Mouse (Mus musculus) ES-Bruce4 (cell line): ENCODE measurements at regions not wholly inside any gene's neighbourhood (a gene's known extent, or its start where the extent isn't known, plus 50 kb on each side); places are given as distances from the start of the nearest gene placed in this dataset.

ENCODE experiments used
- H3K27ac ChIP-seq: 2 replicates; pipeline ENCODE4 v1.5.1; 2012; ENCODE audit warnings: low read length, inconsistent platforms; ENCODE audit not compliant: insufficient read depth
- H3K27me3 ChIP-seq: 2 replicates; pipeline ENCODE4 v1.6.1; 2012; ENCODE audit warnings: mild to moderate bottlenecking, low read length, inconsistent platforms; ENCODE audit not compliant: control insufficient read depth, poor library complexity, insufficient read depth, severe bottlenecking
- H3K36me3 ChIP-seq: 2 replicates; pipeline ENCODE4 v1.6.1; 2012; ENCODE audit warnings: inconsistent platforms, mild to moderate bottlenecking, low read length, moderate library complexity; ENCODE audit not compliant: control insufficient read depth, poor library complexity, insufficient read depth, severe bottlenecking
- H3K4me1 ChIP-seq: one replicate; pipeline ENCODE4 v1.8.1; 2011; ENCODE audit warnings: low read length; ENCODE audit not compliant: control insufficient read depth, insufficient read depth
- H3K4me3 ChIP-seq: 2 replicates; pipeline ENCODE4 v1.5.1; 2011; ENCODE audit warnings: low read depth, mild to moderate bottlenecking, low read length
- H3K9ac ChIP-seq: 2 replicates; pipeline ENCODE4 v1.6.1; 2012; ENCODE audit warnings: low read depth, mild to moderate bottlenecking, inconsistent platforms; ENCODE audit not compliant: poor library complexity, severe bottlenecking
- H3K9me3 ChIP-seq: replicated peaks from 2 replicates; pipeline ENCODE4 v1.6.1; 2012; ENCODE audit warnings: mild to moderate bottlenecking, low read length, inconsistent platforms; ENCODE audit not compliant: control insufficient read depth, poor library complexity, insufficient read depth, severe bottlenecking
- CTCF ChIP-seq: IDR thresholded peaks from one replicate; pipeline ENCODE4 v1.8.1; 2011; ENCODE audit warnings: low read depth, low read length
- EP300 ChIP-seq: IDR thresholded peaks from 2 replicates; pipeline ENCODE4 v1.6.1; 2011; ENCODE audit warnings: low read depth, low read length; ENCODE audit not compliant: insufficient read depth
- POLR2A ChIP-seq: IDR thresholded peaks from one replicate; pipeline ENCODE4 v1.8.1; 2011; ENCODE audit warnings: low read length; ENCODE audit not compliant: insufficient read depth

DNA sequence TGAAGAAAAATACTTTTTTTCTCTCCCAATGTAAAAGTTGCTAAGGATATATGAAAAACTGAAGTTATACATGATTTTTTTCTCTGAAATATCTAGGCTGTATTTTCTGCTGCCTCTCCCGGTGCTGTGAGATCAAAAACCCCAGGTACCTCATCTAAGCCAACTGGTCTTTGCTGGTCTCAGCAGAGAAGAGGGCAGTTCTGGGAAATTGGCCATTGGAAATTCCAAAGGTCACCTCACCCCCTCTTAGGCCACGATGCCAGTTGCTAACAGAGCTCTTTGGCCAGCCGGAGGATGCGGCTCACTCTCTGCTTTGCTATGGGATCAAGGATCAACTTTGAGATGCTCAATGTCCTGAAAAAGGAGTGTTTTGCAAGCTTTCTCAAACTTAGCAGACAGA, 280.9 kb upstream of the Rora start:
- no peak overlapping the region for H3K9ac ChIP-seq
- H3K36me3 ChIP-seq = no peaks in the 10 kb centered on the region
- TF ChIP-seq EP300 (no peak), POLR2A (no peak), CTCF (no peak)
- no peaks in the 10 kb centered on the region for H3K4me1 ChIP-seq
- H3K27ac ChIP-seq = no peak overlapping the region
- H3K4me3 ChIP-seq = no peak overlapping the region
- H3K27me3 ChIP-seq = no peaks in the 10 kb centered on the region
- H3K9me3 ChIP-seq = no peaks in the 10 kb centered on the region

DNA sequence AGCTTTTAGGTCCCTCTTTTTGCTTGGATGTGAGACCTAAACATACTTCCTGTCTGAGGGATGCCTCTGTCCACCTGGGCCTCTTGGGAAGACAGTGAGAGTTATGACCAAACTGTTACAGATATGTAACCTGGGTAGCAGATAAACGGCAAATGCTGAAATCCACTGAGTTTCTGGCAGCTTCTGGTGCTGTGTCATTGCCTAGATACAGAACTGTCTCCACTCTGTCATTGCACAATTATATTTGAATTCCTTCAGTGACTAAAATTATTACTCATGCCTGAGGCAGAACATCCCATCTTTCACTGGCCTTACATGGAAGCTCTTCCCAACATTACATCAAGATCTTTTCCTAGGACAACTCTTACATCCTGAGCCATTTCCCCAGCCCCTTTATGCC, 277.4 kb upstream of the Rora start:
- Histone ChIP-seq H3K4me3 (no peak overlapping the region), H3K9me3 (no peaks in the 10 kb centered on the region), H3K27me3 (no peaks in the 10 kb centered on the region), H3K36me3 (no peaks in the 10 kb centered on the region), H3K4me1 (no peaks in the 10 kb centered on the region), H3K27ac (no peak overlapping the region), H3K9ac (no peak overlapping the region)
- TF ChIP-seq CTCF (no peak), POLR2A (no peak), EP300 (no peak)

DNA sequence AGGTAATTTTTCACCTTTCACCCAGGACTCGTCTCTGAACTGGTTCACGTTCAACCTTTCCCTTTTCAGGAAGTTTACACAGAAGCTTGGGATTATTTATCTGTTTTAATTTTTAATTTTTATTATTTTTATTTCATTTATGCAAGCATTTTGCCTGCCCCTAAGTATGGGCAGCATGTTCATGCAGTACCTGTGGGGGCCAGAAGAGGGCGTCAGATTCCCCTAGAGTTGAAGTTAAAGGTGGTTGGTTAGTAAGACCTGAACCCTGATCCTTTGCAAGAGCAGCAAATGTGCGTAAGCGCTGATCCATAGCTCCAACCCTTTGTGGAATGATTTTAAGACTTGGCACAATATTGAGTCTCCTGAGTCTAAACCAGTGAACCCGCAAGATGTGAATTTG, 271.7 kb upstream of the Rora start:
- no peaks in the 10 kb centered on the region for H3K9me3 ChIP-seq
- TF ChIP-seq POLR2A = no peak
- no peak for TF ChIP-seq EP300
- peak; percentile 8 for TF ChIP-seq CTCF
- no peak overlapping the region for H3K9ac ChIP-seq
- H3K27me3 ChIP-seq = no peaks in the 10 kb centered on the region
- H3K36me3 ChIP-seq = no peaks in the 10 kb centered on the region
- H3K4me3 ChIP-seq = no peak overlapping the region
- H3K27ac ChIP-seq = no peak overlapping the region
- H3K4me1 ChIP-seq = no peaks in the 10 kb centered on the region

DNA sequence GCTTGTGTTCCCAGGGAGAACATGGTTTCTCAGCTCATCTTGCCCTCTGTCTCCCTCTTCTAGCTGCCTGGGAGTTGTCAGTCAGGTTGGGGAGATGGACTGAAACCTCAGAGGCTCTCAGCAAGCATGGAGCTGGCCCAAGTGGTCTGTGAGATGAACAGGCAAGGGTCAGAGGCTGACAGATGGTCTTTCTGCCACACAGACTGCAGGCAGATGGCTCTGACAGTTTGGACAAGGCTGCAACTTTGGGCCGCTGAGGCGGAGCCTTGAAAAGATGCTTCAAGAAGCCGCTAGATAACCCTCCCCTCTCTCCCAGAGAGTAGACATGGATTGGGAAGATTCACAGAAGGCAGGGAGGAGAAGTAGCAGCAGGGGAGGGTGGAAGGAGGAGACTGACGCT, 252.7 kb upstream of the Rora start:
- Histone ChIP-seq H3K9ac (no peak overlapping the region), H3K4me1 (peaks cover 1% of the 10 kb centered on the region), H3K36me3 (no peaks in the 10 kb centered on the region), H3K9me3 (no peaks in the 10 kb centered on the region), H3K4me3 (no peak overlapping the region), H3K27ac (no peak overlapping the region), H3K27me3 (no peaks in the 10 kb centered on the region)
- TF ChIP-seq POLR2A (no peak), EP300 (no peak), CTCF (no peak)

DNA sequence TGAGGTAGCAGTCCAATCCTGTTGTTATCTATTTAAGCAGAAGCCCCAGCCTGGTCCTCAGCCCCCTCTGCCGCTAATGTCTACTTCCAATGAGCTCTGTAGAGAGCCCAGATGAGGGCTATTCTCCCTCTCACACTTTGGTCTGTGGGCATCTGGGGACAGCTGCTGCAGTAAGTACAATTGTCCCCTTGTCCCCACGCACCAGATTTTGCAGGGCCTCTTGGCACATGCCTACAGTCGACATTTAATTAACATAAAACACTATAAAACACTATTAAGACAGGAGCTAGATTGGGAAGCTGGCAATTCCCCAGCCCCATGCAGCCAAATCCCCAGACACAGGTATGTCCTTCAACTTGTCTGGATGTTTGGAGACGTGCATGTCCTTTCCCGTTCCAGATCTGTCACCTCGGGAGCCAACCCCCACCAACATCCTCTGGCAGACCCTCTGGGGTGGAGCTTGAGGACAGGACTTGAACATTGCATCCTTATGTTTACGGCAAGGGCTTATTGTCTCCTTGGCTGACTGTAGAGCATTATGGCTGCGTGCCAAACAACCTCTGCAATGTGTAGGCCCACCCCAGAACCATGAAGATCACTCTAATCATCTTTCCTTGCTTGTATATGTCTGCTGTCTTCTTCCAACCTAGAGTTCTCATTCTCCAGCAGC, 251.3 kb upstream of the Rora start:
- no peaks in the 10 kb centered on the region for H3K36me3 ChIP-seq
- no peaks in the 10 kb centered on the region for H3K27me3 ChIP-seq
- no peaks in the 10 kb centered on the region for H3K9me3 ChIP-seq
- no peak for TF ChIP-seq POLR2A
- no peak for TF ChIP-seq CTCF
- TF ChIP-seq EP300 = no peak
- peaks cover 1% of the 10 kb centered on the region for H3K4me1 ChIP-seq
- no peak overlapping the region for H3K4me3 ChIP-seq
- no peak overlapping the region for H3K27ac ChIP-seq
- H3K9ac ChIP-seq = no peak overlapping the region

GRCm38 (mm10) chr9:68402981-68403380, 250.6 kb upstream of the Rora start:
- Histone ChIP-seq H3K27me3 (no peaks in the 10 kb centered on the region), H3K4me1 (peaks cover 1% of the 10 kb centered on the region), H3K36me3 (no peaks in the 10 kb centered on the region), H3K9me3 (no peaks in the 10 kb centered on the region), H3K9ac (no peak overlapping the region), H3K4me3 (no peak overlapping the region), H3K27ac (no peak overlapping the region)
- TF ChIP-seq CTCF (no peak), EP300 (no peak), POLR2A (no peak)
